Mouse (Mus musculus): ENCODE results near the gene Ano3. TPM values are rescaled to one million over a fixed set of nuclear protein-coding genes. Genes with fewer than 3 reads are reported as not detected.

Gene Ano3
- polyA plus RNA-seq, 1 experiment, result not detected

- no peaks in the 10 kb centered on the region for H3K4me1 ChIP-seq (ENCODE audit: control insufficient read depth, insufficient read depth, insufficient read length)
- H3K27ac ChIP-seq (ENCODE audit: insufficient read depth, low read length), result no peak overlapping the region
- H3K36me3 ChIP-seq (ENCODE audit: control insufficient read depth, insufficient read depth, low read length), result no peaks in the 10 kb centered on the region
- no peak overlapping the region for H3K4me3 ChIP-seq (ENCODE audit: extremely low read depth, insufficient read depth, insufficient read length)
- 70% methylated on average over 2 of the region's 2 CpGs for WGBS
- TF ChIP-seq CTCF (IDR thresholded peaks at IDR 0.05; ENCODE audit: extremely low read depth, insufficient read depth, insufficient read length, insufficient replicate concordance), result no peak
- H3K27me3 ChIP-seq (ENCODE audit: control insufficient read depth, insufficient read depth, low read length), result no peaks in the 10 kb centered on the region
- no peak for DNase-seq (ENCODE audit: low read depth in 1 of 2, low spot score in 2 of 2)
Observed at GRCm38 (mm10) chr2:110909506-110909905, 41.2 kb downstream of the Ano3 start.

GRCm38 (mm10) chr2:110906473-110906872 is 44.2 kb downstream of the Ano3 start:
- no peak for TF ChIP-seq CTCF (IDR thresholded peaks at IDR 0.05; ENCODE audit: extremely low read depth, insufficient read depth, insufficient read length, insufficient replicate concordance)
- TF ChIP-seq POLR2A (IDR thresholded peaks at IDR 0.05; ENCODE audit: low read depth, low read length), result no peak
- H3K4me1 ChIP-seq (ENCODE audit: control insufficient read depth, insufficient read depth, insufficient read length), result no peaks in the 10 kb centered on the region
- no peak overlapping the region for H3K4me3 ChIP-seq (ENCODE audit: extremely low read depth, insufficient read depth, insufficient read length)
- no peaks in the 10 kb centered on the region for H3K27me3 ChIP-seq (ENCODE audit: control insufficient read depth, insufficient read depth, low read length)
- 59% methylated on average over 3 of the region's 3 CpGs for WGBS
- DNase-seq (ENCODE audit: low read depth in 1 of 2, low spot score in 2 of 2), result no peak
- no peaks in the 10 kb centered on the region for H3K36me3 ChIP-seq (ENCODE audit: control insufficient read depth, insufficient read depth, low read length)
- no peak overlapping the region for H3K27ac ChIP-seq (ENCODE audit: insufficient read depth, low read length)

GRCm38 (mm10) chr2:110896477-110897270 is 54.0 kb downstream of the Ano3 start:
- no peaks in the 10 kb centered on the region for H3K4me1 ChIP-seq (ENCODE audit: control insufficient read depth, insufficient read depth, insufficient read length)
- H3K4me3 ChIP-seq (ENCODE audit: extremely low read depth, insufficient read depth, insufficient read length), result no peak overlapping the region
- H3K27ac ChIP-seq (ENCODE audit: insufficient read depth, low read length), result no peak overlapping the region
- DNase-seq (ENCODE audit: low read depth in 1 of 2, low spot score in 2 of 2), result no peak
- no peaks in the 10 kb centered on the region for H3K27me3 ChIP-seq (ENCODE audit: control insufficient read depth, insufficient read depth, low read length)
- 83% methylated on average over 2 of the region's 2 CpGs for WGBS
- H3K36me3 ChIP-seq (ENCODE audit: control insufficient read depth, insufficient read depth, low read length), result no peaks in the 10 kb centered on the region
- TF ChIP-seq POLR2A (IDR thresholded peaks at IDR 0.05; ENCODE audit: low read depth, low read length), result no peak
- no peak for TF ChIP-seq CTCF (IDR thresholded peaks at IDR 0.05; ENCODE audit: extremely low read depth, insufficient read depth, insufficient read length, insufficient replicate concordance)

GRCm38 (mm10) chr2:110871650-110872049 is 79.1 kb downstream of the Ano3 start:
- no peak for DNase-seq (ENCODE audit: low read depth in 1 of 2, low spot score in 2 of 2)
- WGBS, result 87% methylated on average over 4 of the region's 4 CpGs
- H3K36me3 ChIP-seq (ENCODE audit: control insufficient read depth, insufficient read depth, low read length), result no peaks in the 10 kb centered on the region
- TF ChIP-seq CTCF (IDR thresholded peaks at IDR 0.05; ENCODE audit: extremely low read depth, insufficient read depth, insufficient read length, insufficient replicate concordance), result no peak
- TF ChIP-seq POLR2A (IDR thresholded peaks at IDR 0.05; ENCODE audit: low read depth, low read length), result no peak
- no peaks in the 10 kb centered on the region for H3K27me3 ChIP-seq (ENCODE audit: control insufficient read depth, insufficient read depth, low read length)
- H3K4me1 ChIP-seq (ENCODE audit: control insufficient read depth, insufficient read depth, insufficient read length), result no peaks in the 10 kb centered on the region
- H3K27ac ChIP-seq (ENCODE audit: insufficient read depth, low read length), result no peak overlapping the region
- H3K4me3 ChIP-seq (ENCODE audit: extremely low read depth, insufficient read depth, insufficient read length), result no peak overlapping the region

GRCm38 (mm10) chr2:110865584-110865983 is 85.1 kb downstream of the Ano3 start:
- DNase-seq (ENCODE audit: low read depth in 1 of 2, low spot score in 2 of 2), result no peak
- whole genome bisulfite sequencing, result 62% methylated on average over 3 of the region's 3 CpGs
- Histone ChIP-seq H3K27ac (ENCODE audit: insufficient read depth, low read length) (no peak overlapping the region), H3K4me3 (ENCODE audit: extremely low read depth, insufficient read depth, insufficient read length) (no peak overlapping the region), H3K36me3 (ENCODE audit: control insufficient read depth, insufficient read depth, low read length) (no peaks in the 10 kb centered on the region), H3K4me1 (ENCODE audit: control insufficient read depth, insufficient read depth, insufficient read length) (no peaks in the 10 kb centered on the region), H3K27me3 (ENCODE audit: control insufficient read depth, insufficient read depth, low read length) (no peaks in the 10 kb centered on the region)
- no peak for TF ChIP-seq CTCF (IDR thresholded peaks at IDR 0.05; ENCODE audit: extremely low read depth, insufficient read depth, insufficient read length, insufficient replicate concordance)
- no peak for TF ChIP-seq POLR2A (IDR thresholded peaks at IDR 0.05; ENCODE audit: low read depth, low read length)

- no peak for TF ChIP-seq CTCF (IDR thresholded peaks at IDR 0.05; ENCODE audit: extremely low read depth, insufficient read depth, insufficient read length, insufficient replicate concordance)
- H3K36me3 ChIP-seq (ENCODE audit: control insufficient read depth, insufficient read depth, low read length), result no peaks in the 10 kb centered on the region
- H3K4me3 ChIP-seq (ENCODE audit: extremely low read depth, insufficient read depth, insufficient read length), result no peak overlapping the region
- WGBS, result 90% methylated on average over 4 of the region's 4 CpGs
- no peak overlapping the region for H3K27ac ChIP-seq (ENCODE audit: insufficient read depth, low read length)
- no peak for DNase-seq (ENCODE audit: low read depth in 1 of 2, low spot score in 2 of 2)
- H3K27me3 ChIP-seq (ENCODE audit: control insufficient read depth, insufficient read depth, low read length), result no peaks in the 10 kb centered on the region
- no peaks in the 10 kb centered on the region for H3K4me1 ChIP-seq (ENCODE audit: control insufficient read depth, insufficient read depth, insufficient read length)
Observed at GRCm38 (mm10) chr2:110863376-110863775, 87.3 kb downstream of the Ano3 start.

- Histone ChIP-seq H3K4me3 (ENCODE audit: extremely low read depth, insufficient read depth, insufficient read length) (no peak overlapping the region), H3K4me1 (ENCODE audit: control insufficient read depth, insufficient read depth, insufficient read length) (no peaks in the 10 kb centered on the region), H3K36me3 (ENCODE audit: control insufficient read depth, insufficient read depth, low read length) (no peaks in the 10 kb centered on the region), H3K27me3 (ENCODE audit: control insufficient read depth, insufficient read depth, low read length) (no peaks in the 10 kb centered on the region; the same call in 1 of the 2 replicates), H3K27ac (ENCODE audit: insufficient read depth, low read length) (no peak overlapping the region)
- TF ChIP-seq POLR2A (IDR thresholded peaks at IDR 0.05; ENCODE audit: low read depth, low read length), result no peak
- 72% methylated on average over 7 of the region's 7 CpGs for WGBS
- no peak for DNase-seq (ENCODE audit: low read depth in 1 of 2, low spot score in 2 of 2)
Observed at GRCm38 (mm10) chr2:110839559-110840243, 111.0 kb downstream of the Ano3 start.

Data from spleen, adult 2 months (tissue).